Mouse (Mus musculus): ENCODE measurements around the gene Vmn1r42. TPM values are rescaled to one million over a fixed set of nuclear protein-coding genes. Genes with fewer than 3 reads are reported as not detected.
"Not testable (repeated sequence)": the region's sequence is repeated elsewhere in the genome, so short reads cannot be mapped to it uniquely, and the experiment has no call there.

Vmn1r42 gene
- total RNA-seq (2014; fragmentation: Nextera tagmentation) (not detected in 2 replicates), total RNA-seq (2017) (not detected in 2 replicates)

GRCm38 (mm10) chr6:89876313-89876712 is at the start of gene Vmn1r42, which contains the start of gene Vmn1r43:
Gene Vmn1r42, minus strand, starts transcription at chr6:89876413.
Gene Vmn1r43, minus strand, starts transcription at chr6:89876413.
- ATAC-seq (replicated peaks; ENCODE audit: poor library complexity, severe bottlenecking), result not testable (repeated sequence)

- ATAC-seq (replicated peaks; ENCODE audit: poor library complexity, severe bottlenecking), result no peak
Measured at GRCm38 (mm10) chr6:89883812-89884211, 7.6 kb upstream of the Vmn1r42 start.

- ATAC-seq (replicated peaks; ENCODE audit: poor library complexity, severe bottlenecking), result no peak
Measured at GRCm38 (mm10) chr6:89883360-89883759, 7.1 kb upstream of the Vmn1r42 start, which contains the start of gene Vmn1r44. Gene Vmn1r44, plus strand, starts transcription at chr6:89883660.

GRCm38 (mm10) chr6:89880867-89881266 is 4.7 kb upstream of the Vmn1r42 start:
- ATAC-seq (replicated peaks; ENCODE audit: poor library complexity, severe bottlenecking), result no peak

- no peak for ATAC-seq (replicated peaks; ENCODE audit: poor library complexity, severe bottlenecking)
Measured at GRCm38 (mm10) chr6:89876963-89877362, 750 bp upstream of the Vmn1r42 start.

GRCm38 (mm10) chr6:89867976-89868375 is 8.2 kb downstream of the Vmn1r42 start:
- ATAC-seq (replicated peaks; ENCODE audit: poor library complexity, severe bottlenecking), result no peak

- ATAC-seq (replicated peaks; ENCODE audit: poor library complexity, severe bottlenecking), result no peak
Measured at GRCm38 (mm10) chr6:89867276-89867675, 8.9 kb downstream of the Vmn1r42 start.

GRCm38 (mm10) chr6:89863792-89864191 is 12.4 kb downstream of the Vmn1r42 start:
- ATAC-seq (replicated peaks; ENCODE audit: poor library complexity, severe bottlenecking), result no peak

- ATAC-seq (replicated peaks; ENCODE audit: poor library complexity, severe bottlenecking), result no peak
Measured at GRCm38 (mm10) chr6:89859839-89860238, 16.4 kb downstream of the Vmn1r42 start.

GRCm38 (mm10) chr6:89857552-89857951 is 18.7 kb downstream of the Vmn1r42 start:
- ATAC-seq (replicated peaks; ENCODE audit: poor library complexity, severe bottlenecking), result no peak

Other genes with a start within 250 kb of the Vmn1r42 start
- gene Txnrd3, start 232.4 kb downstream of the Vmn1r42 start, total RNA-seq (2014; fragmentation: Nextera tagmentation), result 5.2 and 6.0 TPM in 2 replicates
- 7.6 and 9.1 TPM in 2 replicates for gene Txnrd3, start 232.4 kb downstream of the Vmn1r42 start, total RNA-seq (2017)
- gene Vmn1r40, start 168.9 kb downstream of the Vmn1r42 start, total RNA-seq (2014; fragmentation: Nextera tagmentation), result not detected in 2 replicates
- not detected in 2 replicates for gene Vmn1r40, start 168.9 kb downstream of the Vmn1r42 start, total RNA-seq (2017)
- gene Vmn1r41, start 135.6 kb downstream of the Vmn1r42 start, total RNA-seq (2014; fragmentation: Nextera tagmentation), result not detected in 2 replicates
- gene Vmn1r41, start 135.6 kb downstream of the Vmn1r42 start, total RNA-seq (2017), result not detected in 2 replicates
- gene Vmn1r43, start within 50 bp of the Vmn1r42 start, total RNA-seq (2014; fragmentation: Nextera tagmentation), result not detected in 2 replicates
- not detected in 2 replicates for gene Vmn1r43, start within 50 bp of the Vmn1r42 start, total RNA-seq (2017)
- not detected in 2 replicates for gene Vmn1r44, start 7.2 kb upstream of the Vmn1r42 start, total RNA-seq (2014; fragmentation: Nextera tagmentation)
- gene Vmn1r44, start 7.2 kb upstream of the Vmn1r42 start, total RNA-seq (2017), result not detected in 2 replicates
- gene Vmn1r45, start 64.2 kb upstream of the Vmn1r42 start, total RNA-seq (2014; fragmentation: Nextera tagmentation), result not detected in 2 replicates
- gene Vmn1r45, start 64.2 kb upstream of the Vmn1r42 start, total RNA-seq (2017), result not detected in 2 replicates
- gene Vmn1r46, start 92.9 kb upstream of the Vmn1r42 start, total RNA-seq (2014; fragmentation: Nextera tagmentation), result not detected in 2 replicates
- gene Vmn1r46, start 92.9 kb upstream of the Vmn1r42 start, total RNA-seq (2017), result not detected in 2 replicates
- gene Vmn1r47, start 139.7 kb upstream of the Vmn1r42 start, total RNA-seq (2014; fragmentation: Nextera tagmentation), result not detected in 2 replicates
- not detected in 2 replicates for gene Vmn1r47, start 139.7 kb upstream of the Vmn1r42 start, total RNA-seq (2017)
- gene Vmn1r48, start 160.4 kb upstream of the Vmn1r42 start, total RNA-seq (2014; fragmentation: Nextera tagmentation), result not detected in 2 replicates
- gene Vmn1r48, start 160.4 kb upstream of the Vmn1r42 start, total RNA-seq (2017), result not detected in 2 replicates
- gene Vmn1r49, start 202.1 kb upstream of the Vmn1r42 start, total RNA-seq (2014; fragmentation: Nextera tagmentation), result not detected in 2 replicates
- not detected in 2 replicates for gene Vmn1r49, start 202.1 kb upstream of the Vmn1r42 start, total RNA-seq (2017)
- gene Vmn1r50, start 225.0 kb upstream of the Vmn1r42 start, total RNA-seq (2014; fragmentation: Nextera tagmentation), result not detected in 2 replicates
- gene Vmn1r50, start 225.0 kb upstream of the Vmn1r42 start, total RNA-seq (2017), result not detected in 2 replicates
- gene Vmn1r51, start 246.2 kb upstream of the Vmn1r42 start, total RNA-seq (2014; fragmentation: Nextera tagmentation), result not detected in 2 replicates
- not detected in 2 replicates for gene Vmn1r51, start 246.2 kb upstream of the Vmn1r42 start, total RNA-seq (2017)